Mouse (Mus musculus) neural tube, embryonic 12.5 days (tissue): ENCODE data around the gene Clec14a. TPM values are rescaled to one million over a fixed set of nuclear protein-coding genes. Genes with fewer than 3 reads are reported as not detected.

Experiments
- ATAC-seq: fragments of 200-750 bp; cut with Nextera tagmentation; 2 replicates; pipeline ENCODE4 v1.8.0; 2017; ENCODE audit warnings: low read depth, mild to moderate bottlenecking, moderate TSS enrichment, moderate library complexity; ENCODE audit not compliant: low FRiP score
- H3K27ac ChIP-seq: fragments of 300-500 bp; sonication (generic); 2 replicates; pipeline ENCODE4 v1.5.1; 2016
- H3K27me3 ChIP-seq: fragments of 300-500 bp; sonication (generic); replicated peaks from 2 replicates; pipeline ENCODE4 v1.6.1; 2016; ENCODE audit warnings: mild to moderate bottlenecking
- H3K36me3 ChIP-seq: fragments of 300-500 bp; sonication (generic); 2 replicates; pipeline ENCODE4 v1.6.1; 2016; ENCODE audit warnings: mild to moderate bottlenecking
- H3K4me1 ChIP-seq: fragments of 300-500 bp; sonication (generic); 2 replicates; pipeline ENCODE4 v1.6.1; 2016
- H3K4me2 ChIP-seq: fragments of 300-500 bp; sonication (generic); replicated peaks from 2 replicates; pipeline ENCODE4 v1.6.1; 2016; ENCODE audit warnings: mild to moderate bottlenecking
- H3K4me3 ChIP-seq: fragments of 300-500 bp; sonication (generic); 2 replicates; pipeline ENCODE4 v1.5.1; 2016
- H3K9ac ChIP-seq: fragments of 300-500 bp; sonication (generic); 2 replicates; pipeline ENCODE4 v1.6.1; 2016; ENCODE audit warnings: mild to moderate bottlenecking
- H3K9me3 ChIP-seq: fragments of 300-500 bp; sonication (generic); 2 replicates; pipeline ENCODE4 v1.6.1; 2016; ENCODE audit warnings: mild to moderate bottlenecking
- WGBS: fragments of 180-500 bp; shearing (Covaris S2); methylation state at CpG from one replicate; pipeline ENCODE4 v1.1.7; 2016; 5-methylcytosine and 5-hydroxymethylcytosine counted together
- polyA plus RNA-seq: library from polyadenylated mRNA; unstranded; fragments of >200 nt; fragmentation: Nextera tagmentation; extraction: Ambion mirVana; gene quantifications from 2 replicates; pipeline ENCODE4 v1.2.1, GENCODE M21; 2016

The Clec14a gene
- polyA plus RNA-seq, 1 experiment from 2014 or later, result 7.9 TPM

GRCm38 (mm10) chr12:58225644-58226043, 43.4 kb downstream of the Clec14a start:
- Histone ChIP-seq H3K4me2 (no peak overlapping the region), H3K9ac (no peak overlapping the region), H3K4me3 (no peak overlapping the region), H3K36me3 (no peaks in the 10 kb centered on the region), H3K4me1 (no peaks in the 10 kb centered on the region), H3K27ac (no peak overlapping the region), H3K27me3 (no peaks in the 10 kb centered on the region), H3K9me3 (no peaks in the 10 kb centered on the region)
- WGBS, result 69% methylated on average over 5 of the region's 5 CpGs
- ATAC-seq, result no peak

- Histone ChIP-seq H3K36me3 (no peaks in the 10 kb centered on the region), H3K9ac (no peak overlapping the region), H3K4me2 (no peak overlapping the region), H3K9me3 (no peaks in the 10 kb centered on the region), H3K4me1 (peaks cover under 1% of the 10 kb centered on the region; the same call in 1 of the 2 replicates), H3K27ac (no peak overlapping the region), H3K27me3 (peaks cover 6% of the 10 kb centered on the region; the same call in 1 of the 2 replicates), H3K4me3 (no peak overlapping the region)
- 87% methylated on average over 3 of the region's 3 CpGs for WGBS
- no peak for ATAC-seq
These were observed 50.0 kb downstream of the Clec14a start for GRCm38 (mm10) chr12:58219078-58219477.

GRCm38 (mm10) chr12:58216218-58216617, 52.9 kb downstream of the Clec14a start:
- Histone ChIP-seq H3K9me3 (no peaks in the 10 kb centered on the region), H3K4me2 (no peak overlapping the region), H3K27ac (no peak overlapping the region), H3K27me3 (peaks cover 35% of the 10 kb centered on the region), H3K9ac (no peak overlapping the region), H3K36me3 (no peaks in the 10 kb centered on the region), H3K4me1 (peaks cover 25% of the 10 kb centered on the region), H3K4me3 (no peak overlapping the region)
- WGBS, result 37% methylated on average over 2 of the region's 2 CpGs
- ATAC-seq, result no peak

Other genes with a start within 250 kb of the Clec14a start
- 1.9 and 2.5 TPM in 2 replicates for gene Sstr1, start 57.5 kb downstream of the Clec14a start, polyA plus RNA-seq